Mouse (Mus musculus) R1 (cell line): ENCODE measurements around the gene Kit.

Experiments
- DNase-seq: peaks from one replicate; pipeline ENCODE4 v3.0.0-alpha.2; 2018; ENCODE audit warnings: low read depth, low spot score

The Kit gene

DNA sequence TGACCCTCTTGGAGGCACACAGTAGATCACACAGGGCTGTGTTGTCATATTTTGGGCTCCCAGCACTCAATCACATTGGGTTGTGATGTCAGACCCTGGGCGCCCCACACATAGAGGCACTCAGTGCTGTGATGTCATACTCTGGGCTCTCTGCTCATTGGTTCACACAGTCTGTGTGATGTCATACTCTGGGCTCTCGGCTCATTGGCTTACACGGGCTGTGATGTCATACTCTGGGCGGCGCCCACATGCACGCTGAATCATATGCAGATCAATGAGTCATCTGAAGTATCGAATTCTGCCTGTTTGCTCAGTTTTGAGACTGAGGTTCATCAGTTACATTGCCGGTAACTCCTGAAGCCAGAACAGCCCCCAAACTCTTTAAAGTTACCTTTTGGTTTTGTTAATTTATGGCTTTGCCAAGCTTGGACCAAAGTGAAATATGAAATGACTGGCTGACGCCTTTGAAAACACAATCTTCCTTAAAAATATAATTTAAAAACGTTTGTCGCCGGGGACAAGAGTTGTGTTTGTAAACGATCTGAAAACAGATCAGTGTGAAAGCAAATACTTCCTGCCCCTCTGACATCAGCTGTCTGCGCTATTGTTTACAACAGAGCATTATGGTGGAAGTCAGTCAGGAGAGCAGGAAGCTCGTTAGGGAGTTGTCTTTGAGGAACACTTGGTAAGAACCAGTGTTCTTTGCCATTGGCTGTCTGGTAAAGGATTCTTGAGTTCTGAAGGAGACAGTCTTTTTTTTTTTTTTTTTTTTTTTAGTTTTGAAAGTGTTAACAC is 15.0 kb downstream of the Kit start:
- peak; percentile 76 for DNase-seq

- DNase-seq: no peak
These were observed 16.2 kb downstream of the Kit start for GRCm38 (mm10) chr5:75590961-75591360.

DNA sequence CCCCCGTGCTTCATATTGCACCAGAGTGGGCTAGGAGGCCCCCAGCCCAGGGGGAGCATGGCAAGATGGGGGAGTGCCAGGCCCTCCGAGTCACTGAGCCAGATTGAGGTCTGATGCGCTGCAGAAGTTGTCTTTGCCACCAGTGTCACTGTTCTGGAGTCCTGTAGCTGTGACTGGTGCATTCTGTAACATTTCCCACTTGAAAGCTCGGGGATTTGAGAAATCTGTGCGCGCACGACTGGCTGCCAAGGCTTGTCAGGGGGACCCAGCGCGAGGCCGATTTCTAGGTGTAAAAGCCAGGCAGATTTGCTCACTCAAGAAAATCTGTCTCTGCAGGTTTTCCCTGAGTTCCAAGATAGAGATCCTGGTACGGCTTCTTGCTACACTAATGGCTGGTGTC is 16.9 kb downstream of the Kit start:
- no peak for DNase-seq

- DNase-seq: no peak
These were observed 20.6 kb downstream of the Kit start for GRCm38 (mm10) chr5:75595319-75595718.

DNA sequence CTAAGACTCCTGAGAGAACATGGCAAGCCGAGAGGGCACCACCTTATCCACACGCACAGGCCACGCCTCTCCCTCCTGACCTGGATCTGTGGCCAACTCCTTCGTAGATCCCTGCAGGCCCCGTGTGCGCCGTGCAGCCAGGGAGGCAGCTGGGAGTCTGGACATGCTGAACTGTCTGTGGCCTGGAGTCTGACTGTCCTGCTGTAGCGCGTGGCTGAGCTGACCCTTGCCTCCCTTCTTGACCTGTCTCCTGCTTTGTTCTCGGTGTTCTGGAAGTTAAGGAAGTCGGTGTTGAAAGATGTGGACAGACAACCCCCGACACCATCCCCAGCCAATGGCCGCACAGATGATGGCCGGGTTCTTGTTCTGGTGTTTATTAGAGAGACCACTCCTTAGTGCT is 21.5 kb downstream of the Kit start:
- no peak for DNase-seq

DNA sequence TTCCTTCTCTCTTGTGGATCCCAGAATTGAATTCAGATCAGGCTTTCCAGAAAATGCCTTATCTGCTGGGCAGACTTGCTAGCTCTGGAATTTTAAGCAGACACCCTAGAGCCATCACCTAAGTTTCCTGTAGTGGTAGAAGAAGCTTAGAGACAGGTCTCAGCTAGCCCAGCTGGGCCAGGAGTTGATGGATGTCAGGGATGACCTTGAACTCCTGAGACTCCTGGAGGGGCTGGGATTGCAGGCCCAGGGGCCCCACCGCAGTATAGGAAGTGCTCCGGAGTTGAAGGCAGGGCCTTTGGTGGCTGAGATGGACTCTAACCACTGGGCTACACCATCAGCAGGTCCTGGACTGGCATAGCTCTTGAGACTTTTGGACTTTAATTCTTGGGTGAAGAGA is 22.6 kb downstream of the Kit start:
- peak; percentile 71 for DNase-seq

DNA sequence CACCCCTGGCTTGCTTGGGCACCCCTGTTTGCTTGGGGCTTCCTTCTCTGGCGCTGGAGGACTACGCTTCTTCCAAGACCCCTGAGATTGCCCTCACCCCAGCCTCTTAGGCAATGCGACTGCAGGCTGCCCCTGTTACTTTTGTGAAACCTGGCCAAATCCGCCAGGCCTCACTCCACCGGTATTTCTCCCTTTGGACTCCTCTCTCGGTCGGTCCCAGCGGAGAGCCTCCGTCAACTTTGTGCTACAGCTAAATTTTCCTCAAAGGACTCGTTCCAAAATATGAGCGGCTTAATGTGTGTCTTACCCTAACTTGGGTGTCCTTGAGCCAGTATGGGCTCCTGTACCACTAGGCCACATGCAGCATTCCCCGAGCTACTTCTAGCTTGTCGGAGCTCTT is 23.8 kb downstream of the Kit start:
- no peak for DNase-seq

- DNase-seq: peak; percentile 86
These were observed 25.3 kb downstream of the Kit start for GRCm38 (mm10) chr5:75599991-75600390.

- DNase-seq: no peak
These were observed 29.5 kb downstream of the Kit start for GRCm38 (mm10) chr5:75604238-75604637.

DNA sequence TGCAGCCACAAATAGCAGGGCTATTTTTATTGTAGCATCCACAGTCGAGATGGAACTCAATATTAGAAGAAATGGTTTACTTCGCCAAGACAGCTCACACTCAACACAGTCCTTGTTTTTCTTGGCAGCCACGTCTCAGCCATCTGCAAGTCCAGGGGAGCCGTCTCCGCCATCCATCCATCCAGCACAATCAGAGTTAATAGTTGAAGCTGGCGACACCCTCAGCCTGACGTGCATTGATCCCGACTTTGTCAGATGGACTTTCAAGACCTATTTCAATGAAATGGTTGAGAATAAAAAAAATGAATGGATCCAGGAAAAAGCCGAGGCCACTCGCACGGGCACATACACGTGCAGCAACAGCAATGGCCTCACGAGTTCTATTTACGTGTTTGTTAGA is 32.2 kb downstream of the Kit start:
- DNase-seq: no peak

DNA sequence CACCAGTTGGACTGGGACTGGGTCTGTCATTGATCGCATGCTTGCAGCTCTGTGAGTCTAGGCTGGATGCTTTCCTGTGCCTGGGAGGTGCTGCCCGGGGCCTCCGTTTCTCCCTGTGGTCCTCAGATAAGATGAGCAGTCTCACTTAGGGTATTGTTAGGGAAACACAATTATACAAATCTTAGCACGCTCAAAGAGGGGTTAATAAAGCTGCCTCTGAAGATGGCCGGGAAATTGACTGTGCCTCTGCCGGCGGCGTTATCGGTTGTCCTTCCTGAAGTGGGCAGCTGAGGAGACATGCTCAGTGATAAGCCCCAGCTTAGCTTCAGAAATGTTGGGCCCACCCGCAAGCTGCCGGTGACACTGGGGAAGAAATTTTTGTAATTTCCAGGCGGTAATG is 33.3 kb downstream of the Kit start:
- DNase-seq: no peak

- DNase-seq: no peak
These were observed 37.7 kb downstream of the Kit start for GRCm38 (mm10) chr5:75612380-75612779.

DNA sequence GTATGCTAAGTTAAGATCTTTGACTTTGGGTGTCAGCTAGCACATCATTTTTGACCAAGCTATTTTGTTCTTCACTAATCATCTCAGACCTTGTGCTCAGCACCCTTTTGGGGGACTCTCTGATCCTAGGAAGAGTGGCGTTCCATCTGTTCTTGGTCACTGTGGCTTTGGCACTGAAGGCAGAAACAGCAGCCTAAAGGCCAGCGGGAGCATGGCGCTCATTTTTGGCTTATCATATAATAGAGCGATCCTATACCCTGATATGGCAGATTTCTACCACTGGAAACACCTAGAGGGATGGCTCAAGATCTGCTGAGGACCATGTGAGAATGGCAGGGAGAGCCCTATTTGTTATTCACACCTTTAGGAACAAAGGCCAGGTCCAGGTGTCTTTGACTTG is 38.2 kb downstream of the Kit start:
- DNase-seq: no peak

DNA sequence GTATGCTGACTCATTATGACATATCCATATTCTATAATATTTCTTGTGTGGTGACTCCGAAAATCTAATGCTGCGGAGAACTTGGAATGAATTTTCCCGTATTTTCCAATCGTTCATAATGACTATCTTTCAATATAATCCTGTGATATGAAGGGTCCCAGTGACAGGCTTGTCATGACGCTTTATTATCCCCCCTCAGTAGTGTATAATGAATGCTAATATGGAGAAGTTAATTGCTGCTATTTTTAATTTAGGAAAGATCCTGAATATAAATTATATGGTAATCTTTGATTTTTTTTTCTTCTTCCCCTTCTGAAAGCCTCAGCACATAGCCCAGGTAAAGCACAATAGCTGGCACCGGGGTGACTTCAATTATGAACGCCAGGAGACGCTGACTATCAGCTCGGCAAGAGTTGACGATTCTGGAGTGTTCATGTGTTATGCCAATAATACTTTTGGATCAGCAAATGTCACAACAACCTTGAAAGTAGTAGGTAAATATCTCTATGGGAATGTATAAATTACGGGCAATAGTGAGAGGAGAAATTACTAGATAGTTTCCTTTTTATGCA is 40.4 kb downstream of the Kit start:
- no peak for DNase-seq

DNA sequence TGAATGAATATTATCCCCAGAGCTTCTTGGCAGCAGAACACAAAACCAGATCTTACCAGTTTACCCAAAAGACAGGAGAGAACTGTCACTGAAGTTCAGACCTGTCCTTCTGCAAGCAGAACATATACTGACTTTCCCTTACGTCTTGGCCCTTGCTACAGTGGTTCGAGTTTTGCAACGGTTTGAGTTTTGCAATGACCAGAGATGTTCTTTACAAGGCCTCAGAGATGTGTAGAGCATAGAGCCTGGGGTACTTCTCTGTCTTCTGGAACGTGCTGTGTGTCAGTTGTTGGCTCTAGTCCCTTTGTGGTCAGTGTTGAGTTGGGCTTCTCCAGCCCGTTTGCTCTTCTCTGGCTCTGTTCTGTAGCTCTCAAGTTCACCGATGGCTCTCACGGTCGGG is 40.9 kb downstream of the Kit start:
- DNase-seq: no peak

DNA sequence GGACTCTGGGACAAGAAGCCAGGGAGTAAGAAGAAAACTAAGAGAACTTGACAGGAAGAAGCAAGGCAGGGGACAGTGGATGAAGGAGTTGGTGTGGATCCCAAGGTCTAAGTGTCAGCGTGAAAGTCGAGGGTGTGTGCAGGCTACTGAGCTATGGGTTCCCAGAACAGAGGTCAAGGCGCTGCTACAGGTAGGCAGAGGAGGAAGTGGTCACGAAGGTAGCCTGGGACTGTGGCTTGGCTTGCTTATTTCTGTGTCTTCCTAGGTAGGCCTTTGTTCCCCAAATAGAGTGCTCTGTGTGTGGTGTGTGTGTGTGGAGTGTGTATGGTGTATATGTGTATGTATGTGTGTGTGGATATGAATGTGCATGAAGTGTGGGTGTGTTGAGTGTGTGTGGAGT is 47.7 kb downstream of the Kit start:
- no peak for DNase-seq

DNA sequence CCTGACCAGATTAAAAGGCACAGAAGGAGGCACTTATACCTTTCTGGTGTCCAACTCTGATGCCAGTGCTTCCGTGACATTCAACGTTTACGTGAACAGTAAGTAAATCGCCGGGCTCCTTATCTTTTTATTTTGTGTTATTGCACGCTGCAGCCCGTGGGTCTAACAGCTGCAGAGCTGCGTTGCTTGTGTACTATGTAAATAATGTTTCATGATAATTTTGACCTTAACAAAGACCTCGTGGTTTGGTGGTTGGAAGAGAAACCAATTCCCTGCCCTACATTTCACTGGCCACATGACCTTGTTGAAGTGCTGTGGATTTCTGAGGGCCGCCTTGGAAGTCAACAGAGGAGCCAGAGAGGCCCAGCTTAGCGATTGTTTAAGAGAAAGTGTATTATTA is 48.3 kb downstream of the Kit start:
- DNase-seq: no peak

DNA sequence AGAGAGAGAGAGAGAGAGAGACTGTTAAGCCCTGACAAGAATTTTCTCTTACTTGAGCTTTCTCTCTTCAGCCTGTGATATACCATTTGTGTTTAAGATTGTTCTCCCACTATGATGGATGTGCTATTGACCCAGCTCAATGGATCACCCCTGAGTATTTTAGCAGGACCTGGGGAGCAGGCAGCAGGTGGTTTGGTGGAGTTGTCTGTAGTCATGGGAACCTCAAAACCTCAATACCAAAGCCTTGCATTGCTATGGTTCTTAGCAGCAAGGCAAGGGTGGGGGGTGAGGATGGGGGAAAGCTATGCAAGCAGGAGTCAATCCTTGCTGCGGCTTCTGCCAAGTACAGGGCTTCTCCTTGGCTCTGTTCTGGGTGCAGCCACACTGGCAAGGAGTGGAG is 48.8 kb downstream of the Kit start:
- DNase-seq: peak; percentile 80

DNA sequence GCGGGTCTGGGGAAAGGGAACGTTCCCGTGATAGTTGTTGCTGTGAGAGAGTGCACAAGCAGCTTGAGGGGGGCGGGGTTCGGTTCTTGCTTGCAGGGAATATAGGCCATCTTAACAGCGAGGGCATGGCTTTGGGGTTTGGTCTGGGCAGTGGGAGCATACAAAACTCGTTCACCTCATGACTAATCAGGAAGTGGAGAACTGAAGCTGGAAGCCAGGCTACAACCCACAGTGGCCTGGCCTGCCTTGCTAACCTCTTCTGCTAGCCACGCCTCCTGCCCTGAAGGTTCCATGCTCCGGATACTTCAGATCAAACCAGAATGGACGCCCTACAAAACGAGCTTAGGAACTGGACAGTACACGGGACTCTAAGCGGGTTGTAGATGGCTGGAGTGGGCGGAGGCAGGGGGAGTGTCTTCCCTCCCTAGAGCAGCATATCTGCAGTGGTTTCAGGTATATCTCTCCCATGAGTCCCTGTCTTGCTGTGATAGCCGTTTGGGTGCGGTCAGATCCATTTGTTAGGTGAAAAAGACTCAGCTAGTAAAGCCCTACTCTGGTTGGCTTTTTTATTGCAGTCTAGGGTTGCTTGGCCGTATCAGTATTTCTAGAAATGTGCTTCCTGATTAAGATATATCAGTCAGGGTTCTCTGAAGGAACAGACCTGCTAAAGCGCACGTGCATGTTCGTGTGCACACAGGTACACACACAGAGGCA is 49.4 kb downstream of the Kit start:
- peak; percentile 48 for DNase-seq

DNA sequence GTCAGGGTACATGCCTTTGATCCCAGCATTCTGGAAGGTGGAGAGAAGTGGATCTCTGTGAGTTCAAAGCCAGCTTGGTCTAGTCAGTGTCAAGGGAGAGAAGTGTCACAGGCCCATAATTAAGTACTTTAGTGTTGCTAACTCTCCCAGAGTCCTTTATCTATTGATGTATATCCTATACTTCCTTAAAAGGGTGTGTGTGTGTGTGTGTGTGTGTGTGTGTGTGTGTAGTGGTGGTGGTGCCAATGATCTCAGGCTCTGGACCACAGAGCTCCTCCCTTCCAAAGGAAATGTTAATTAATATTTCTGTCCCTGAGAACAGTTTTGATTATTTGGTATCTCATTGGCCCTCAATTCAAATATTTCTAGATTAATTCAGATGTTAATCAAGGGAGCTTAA is 50.3 kb downstream of the Kit start:
- no peak for DNase-seq

- DNase-seq: peak; percentile 93
These were observed 51.6 kb downstream of the Kit start for GRCm38 (mm10) chr5:75626284-75626683.

DNA sequence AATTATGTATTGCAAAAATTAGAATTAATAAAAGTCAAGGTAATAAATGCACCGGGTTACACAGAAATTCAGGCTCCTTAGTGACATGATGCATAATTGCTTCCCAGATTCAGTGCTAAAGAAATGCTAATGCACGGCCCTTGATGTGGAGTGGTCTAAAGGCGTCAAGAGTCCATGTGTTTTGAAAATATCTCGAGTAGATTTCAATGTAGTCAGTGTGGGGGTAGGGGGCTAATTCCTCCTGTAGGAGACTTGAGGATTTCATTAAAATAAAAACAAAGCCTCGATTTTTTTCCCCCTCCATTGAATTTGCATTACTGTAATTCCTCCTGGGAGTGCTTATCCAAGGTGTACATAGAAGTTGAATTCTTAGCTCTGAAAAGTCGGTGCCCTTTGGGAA is 52.0 kb downstream of the Kit start:
- peak; percentile 61 for DNase-seq

DNA sequence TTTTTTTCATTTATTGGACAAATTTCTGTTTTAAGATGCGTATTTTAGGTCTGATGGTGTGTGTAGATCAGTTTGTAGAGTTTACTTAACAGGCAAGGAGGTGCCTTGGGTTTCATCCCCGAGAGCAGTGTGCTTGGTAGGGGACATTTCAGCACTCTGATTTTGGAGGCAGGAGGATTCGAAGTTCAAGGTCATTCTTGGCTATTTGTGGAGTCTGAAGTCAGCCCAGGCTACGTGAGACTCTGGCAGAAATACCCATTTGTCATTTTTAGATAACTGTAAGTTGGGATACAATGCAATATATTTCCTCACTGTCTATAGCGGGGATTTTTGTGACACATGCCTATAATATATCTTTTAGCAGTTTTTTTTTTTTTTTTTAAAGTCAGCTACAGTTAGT is 57.5 kb downstream of the Kit start:
- DNase-seq: no peak
